Mouse (Mus musculus): ENCODE data around the gene Lrmp.

- peak; percentile 29; the same call in 1 of the 2 replicates for TF ChIP-seq CTCF (IDR thresholded peaks at IDR 0.05; ENCODE audit: low read depth)
- TF ChIP-seq EP300 (optimal IDR thresholded peaks at IDR 0.05) = no peak
Observed at GRCm38 (mm10) chr6:145211376-145212305, 96.2 kb downstream of the Lrmp start.

Measured in stomach, postnatal 0 days (tissue).